Mouse (Mus musculus) hindbrain, embryonic 15.5 days (tissue): ENCODE measurements around the gene Sec13. TPM values are rescaled to one million over a fixed set of nuclear protein-coding genes. Genes with fewer than 3 reads are reported as not detected.

Experiments
- ATAC-seq: fragments of 200-750 bp; cut with Nextera tagmentation; 2 replicates; pipeline ENCODE4 v1.8.0; 2017; ENCODE audit warnings: low read depth, moderate number of reproducible peaks, moderate TSS enrichment; ENCODE audit not compliant: low FRiP score
- H3K27ac ChIP-seq: fragments of 300-500 bp; sonication (generic); replicated peaks from 2 replicates; pipeline ENCODE4 v1.5.1; 2015; ENCODE audit warnings: mild to moderate bottlenecking, inconsistent platforms
- H3K27me3 ChIP-seq: fragments of 300-500 bp; sonication (generic); 2 replicates; pipeline ENCODE4 v1.6.1; 2015; ENCODE audit warnings: control low read depth, inconsistent platforms
- H3K36me3 ChIP-seq: fragments of 300-500 bp; sonication (generic); 2 replicates; pipeline ENCODE4 v1.6.1; 2015; ENCODE audit warnings: control low read depth, inconsistent platforms
- H3K4me1 ChIP-seq: fragments of 300-500 bp; sonication (generic); replicated peaks from 2 replicates; pipeline ENCODE4 v1.6.1; 2015; ENCODE audit warnings: control low read depth, inconsistent platforms
- H3K4me2 ChIP-seq: fragments of 300-500 bp; sonication (generic); 2 replicates; pipeline ENCODE4 v1.6.1; 2015; ENCODE audit warnings: moderate library complexity, mild to moderate bottlenecking, inconsistent platforms
- H3K4me3 ChIP-seq: fragments of 300-500 bp; sonication (generic); 2 replicates; pipeline ENCODE4 v1.5.1; 2015; ENCODE audit warnings: mild to moderate bottlenecking, inconsistent platforms
- H3K9ac ChIP-seq: fragments of 300-500 bp; sonication (generic); 2 replicates; pipeline ENCODE4 v1.6.1; 2015; ENCODE audit warnings: inconsistent platforms
- H3K9me3 ChIP-seq: fragments of 300-500 bp; sonication (generic); 2 replicates; pipeline ENCODE4 v1.6.1; 2016; ENCODE audit warnings: control low read depth, inconsistent platforms
- WGBS: fragments of 180-500 bp; shearing (Covaris S2); methylation state at CpG from one replicate; pipeline ENCODE4 v1.1.7; 2015; 5-methylcytosine and 5-hydroxymethylcytosine counted together
- polyA plus RNA-seq: library from polyadenylated mRNA; unstranded; fragments of >200 nt; fragmentation: Nextera tagmentation; extraction: Ambion mirVana; gene quantifications from 2 replicates; pipeline ENCODE4 v1.2.1, GENCODE M21; 2015

Sec13 gene
- polyA plus RNA-seq, 1 experiment from 2014 or later: 200 TPM

DNA sequence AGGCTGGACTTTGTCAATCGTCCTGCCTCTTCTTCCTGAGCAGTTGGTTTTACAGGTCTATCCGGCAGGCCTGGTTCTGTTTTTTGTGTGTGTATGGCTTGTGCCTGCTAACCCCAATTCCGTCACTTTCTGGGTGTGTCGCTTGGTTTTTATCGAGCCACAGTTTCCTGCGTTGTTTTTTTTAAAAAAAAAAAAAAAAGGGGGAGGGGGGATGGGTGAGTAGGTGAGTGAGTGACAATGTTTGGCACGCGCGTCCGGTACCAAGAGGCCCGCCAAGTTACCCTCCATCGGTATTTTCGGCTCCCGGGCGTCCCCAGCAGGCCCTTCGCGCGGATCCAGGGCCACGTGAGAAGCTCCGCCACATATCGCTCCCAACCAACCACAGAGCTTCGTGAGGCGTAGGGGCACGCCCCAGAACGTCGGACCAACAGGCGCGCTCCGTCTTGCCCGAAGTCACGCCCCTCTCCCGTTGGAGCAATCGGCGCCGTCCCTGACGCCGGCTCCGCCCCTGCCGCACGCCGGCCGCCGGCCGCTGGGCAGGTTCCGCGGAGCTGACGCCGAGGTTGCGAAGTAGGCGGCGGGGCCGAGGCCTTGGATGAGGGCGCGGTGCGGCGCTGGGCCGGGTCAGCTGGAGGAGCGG, 43.8 kb downstream of the Sec13 start, which contains the start of gene Tatdn2:
Gene Tatdn2, plus strand, starts transcription at position 469 of the 640 bp plus-strand sequence.
- Histone ChIP-seq H3K9ac (peak within 1 kb of the TSS; percentile 80), H3K4me2 (peak within 1 kb of the TSS; percentile 100), H3K36me3 (peaks cover 12% of the 10 kb centered on the region), H3K27ac (peak within 1 kb of the TSS; percentile 90), H3K4me3 (peak within 1 kb of the TSS; percentile 85), H3K27me3 (no peaks in the 10 kb centered on the region), H3K9me3 (no peaks in the 10 kb centered on the region), H3K4me1 (peaks cover 37% of the 10 kb centered on the region)
- WGBS: 1% methylated on average over 56 of the region's 58 CpGs
- ATAC-seq: peak; percentile 99

DNA sequence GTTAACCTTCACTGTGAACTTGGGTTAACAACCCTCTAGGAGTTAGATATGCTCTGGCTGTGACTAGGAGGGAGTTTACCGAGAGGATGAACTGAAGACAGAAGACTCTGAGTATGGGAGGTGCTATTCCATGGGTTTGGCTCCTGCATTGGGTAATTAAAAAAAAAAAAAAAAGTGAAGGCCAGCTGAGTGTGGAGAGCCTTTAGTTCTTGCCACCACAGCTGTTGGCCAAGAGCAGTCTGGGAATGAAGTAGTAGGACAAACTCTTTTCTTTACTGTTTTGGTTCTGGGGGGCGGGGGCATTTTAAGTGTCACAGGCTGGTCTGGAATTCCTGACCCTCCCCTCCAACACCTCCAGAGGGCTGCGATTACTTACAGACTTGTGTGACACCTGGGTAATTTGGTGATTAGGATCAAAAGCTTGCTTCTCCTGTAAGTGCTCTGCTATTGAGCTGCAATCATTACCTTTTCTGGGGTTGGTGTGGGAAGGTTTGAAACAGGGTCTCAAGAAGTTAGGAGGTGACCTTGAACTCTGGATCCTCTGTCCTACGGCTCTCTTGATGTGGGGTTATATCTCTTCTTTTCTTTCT, 44.7 kb downstream of the Sec13 start:
- Histone ChIP-seq H3K9ac (peak overlapping the region; percentile 49; the same call in 1 of the 2 replicates), H3K36me3 (0 out of 2 replicates have a peak, but pooled peaks cover 4% of the 10 kb centered on the region), H3K4me3 (peak overlapping the region; percentile 85), H3K9me3 (no peaks in the 10 kb centered on the region), H3K27ac (peak overlapping the region; percentile 90), H3K4me2 (peak overlapping the region; percentile 100), H3K27me3 (no peaks in the 10 kb centered on the region), H3K4me1 (peaks cover 38% of the 10 kb centered on the region)
- WGBS: 86% methylated on average over 4 of the region's 4 CpGs
- no peak for ATAC-seq

DNA sequence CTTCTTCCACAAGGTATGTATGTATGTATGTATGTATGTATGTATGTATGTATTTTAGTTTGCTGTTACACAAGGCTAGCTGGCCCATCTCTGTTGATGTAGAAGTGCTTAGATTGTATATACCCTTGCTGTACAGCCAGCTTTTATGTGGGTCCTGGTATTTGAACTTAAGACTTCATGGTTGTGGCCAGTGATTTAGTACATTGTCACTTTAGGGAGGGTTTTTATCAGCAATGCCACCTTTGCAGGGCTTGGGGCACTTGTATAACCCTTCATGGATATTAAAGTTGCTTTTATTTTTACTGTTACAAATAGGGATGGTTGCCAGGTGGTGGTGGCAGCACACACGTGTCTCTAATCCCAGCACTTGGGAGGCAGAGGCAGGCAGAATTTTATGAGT, 45.3 kb downstream of the Sec13 start:
- WGBS: 87% methylated on average over 1 of the region's 1 CpGs
- no peak for ATAC-seq
- H3K36me3 ChIP-seq: 0 out of 2 replicates have a peak, but pooled peaks cover 4% of the 10 kb centered on the region
- H3K27me3 ChIP-seq: no peaks in the 10 kb centered on the region
- H3K4me1 ChIP-seq: peaks cover 40% of the 10 kb centered on the region
- no peak overlapping the region for H3K9ac ChIP-seq
- no peaks in the 10 kb centered on the region for H3K9me3 ChIP-seq
- no peak overlapping the region for H3K4me3 ChIP-seq
- H3K4me2 ChIP-seq: no peak overlapping the region
- H3K27ac ChIP-seq: no peak overlapping the region

DNA sequence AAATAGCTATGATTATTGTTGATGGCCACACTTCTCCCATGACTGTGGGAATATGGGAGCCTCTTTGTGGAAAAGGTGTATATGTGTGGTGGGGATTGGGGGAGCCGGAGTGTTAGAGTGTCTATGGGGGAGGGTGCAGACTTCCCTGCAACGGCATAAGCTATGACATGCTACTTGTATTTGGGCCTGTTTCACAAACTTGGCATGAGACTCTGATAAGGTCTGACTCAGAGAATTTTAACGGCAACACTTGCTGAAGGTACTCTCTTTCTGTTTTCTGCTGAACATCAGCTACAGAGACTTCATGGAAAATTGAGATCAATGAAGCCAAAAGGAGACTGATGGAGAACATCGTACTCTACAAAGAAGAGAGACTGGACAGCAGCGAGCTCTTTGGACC, 47.2 kb downstream of the Sec13 start:
- no peaks in the 10 kb centered on the region for H3K9me3 ChIP-seq
- peaks cover 22% of the 10 kb centered on the region for H3K4me1 ChIP-seq
- H3K36me3 ChIP-seq: no peaks in the 10 kb centered on the region
- no peak overlapping the region for H3K4me2 ChIP-seq
- 95% methylated on average over 5 of the region's 5 CpGs for WGBS
- H3K4me3 ChIP-seq: no peak overlapping the region
- ATAC-seq: no peak
- no peak overlapping the region for H3K27ac ChIP-seq
- no peak overlapping the region for H3K9ac ChIP-seq
- no peaks in the 10 kb centered on the region for H3K27me3 ChIP-seq

DNA sequence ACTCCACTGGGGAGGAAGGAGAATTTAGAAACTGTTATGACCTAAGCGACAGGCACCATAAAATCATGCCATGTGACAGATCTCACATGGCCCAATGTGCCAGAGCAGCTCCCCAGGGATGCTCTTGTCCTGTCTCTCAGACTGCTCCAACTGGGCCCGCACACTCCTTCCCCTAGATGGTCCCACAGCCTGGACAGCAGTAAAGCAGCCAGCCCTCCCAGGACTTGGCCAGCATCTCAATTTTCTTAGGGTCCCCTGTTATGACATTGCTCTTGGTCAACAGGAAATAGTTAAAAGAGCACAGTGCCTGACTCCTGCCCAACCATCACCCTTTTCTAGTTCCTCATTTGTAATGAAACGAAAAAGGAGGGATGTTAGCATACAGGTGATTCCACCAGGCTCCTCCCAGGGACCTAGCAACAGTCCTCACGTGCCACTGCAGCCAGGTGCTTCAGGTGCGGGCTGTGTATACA, 47.8 kb downstream of the Sec13 start:
- no peak overlapping the region for H3K9ac ChIP-seq
- H3K27me3 ChIP-seq: no peaks in the 10 kb centered on the region
- peaks cover 16% of the 10 kb centered on the region for H3K4me1 ChIP-seq
- H3K36me3 ChIP-seq: no peaks in the 10 kb centered on the region
- H3K9me3 ChIP-seq: no peaks in the 10 kb centered on the region
- H3K4me3 ChIP-seq: no peak overlapping the region
- no peak overlapping the region for H3K27ac ChIP-seq
- ATAC-seq: no peak
- H3K4me2 ChIP-seq: no peak overlapping the region
- WGBS: 87% methylated on average over 5 of the region's 5 CpGs

DNA sequence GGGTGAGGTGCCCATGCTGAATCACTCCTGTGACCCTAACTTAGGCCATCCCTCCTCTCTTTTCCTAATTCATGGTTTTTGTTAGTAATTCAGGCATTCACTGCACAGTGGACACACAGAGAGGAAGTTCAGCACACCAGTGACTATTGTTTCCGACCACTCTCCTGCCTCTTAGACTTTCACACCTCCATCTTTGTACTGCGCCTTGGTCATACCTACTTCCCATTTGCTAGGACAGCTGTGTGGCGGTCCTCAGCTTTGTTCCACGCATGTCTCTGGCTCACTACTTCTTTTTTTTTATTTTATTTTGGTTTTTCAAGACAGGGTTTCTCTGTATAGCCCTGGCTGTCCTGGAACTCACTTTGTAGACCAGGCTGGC, 49.5 kb downstream of the Sec13 start:
- Histone ChIP-seq H3K36me3 (no peaks in the 10 kb centered on the region), H3K4me3 (no peak overlapping the region), H3K4me2 (0 out of 2 replicates have a peak overlapping the region, but pooled peaks have one; percentile 12), H3K9ac (no peak overlapping the region), H3K27ac (0 out of 2 replicates have a peak overlapping the region, but pooled peaks have one; percentile 10), H3K4me1 (peaks cover 11% of the 10 kb centered on the region), H3K9me3 (no peaks in the 10 kb centered on the region), H3K27me3 (no peaks in the 10 kb centered on the region)
- ATAC-seq: no peak
- WGBS: 85% methylated on average over 4 of the region's 4 CpGs

DNA sequence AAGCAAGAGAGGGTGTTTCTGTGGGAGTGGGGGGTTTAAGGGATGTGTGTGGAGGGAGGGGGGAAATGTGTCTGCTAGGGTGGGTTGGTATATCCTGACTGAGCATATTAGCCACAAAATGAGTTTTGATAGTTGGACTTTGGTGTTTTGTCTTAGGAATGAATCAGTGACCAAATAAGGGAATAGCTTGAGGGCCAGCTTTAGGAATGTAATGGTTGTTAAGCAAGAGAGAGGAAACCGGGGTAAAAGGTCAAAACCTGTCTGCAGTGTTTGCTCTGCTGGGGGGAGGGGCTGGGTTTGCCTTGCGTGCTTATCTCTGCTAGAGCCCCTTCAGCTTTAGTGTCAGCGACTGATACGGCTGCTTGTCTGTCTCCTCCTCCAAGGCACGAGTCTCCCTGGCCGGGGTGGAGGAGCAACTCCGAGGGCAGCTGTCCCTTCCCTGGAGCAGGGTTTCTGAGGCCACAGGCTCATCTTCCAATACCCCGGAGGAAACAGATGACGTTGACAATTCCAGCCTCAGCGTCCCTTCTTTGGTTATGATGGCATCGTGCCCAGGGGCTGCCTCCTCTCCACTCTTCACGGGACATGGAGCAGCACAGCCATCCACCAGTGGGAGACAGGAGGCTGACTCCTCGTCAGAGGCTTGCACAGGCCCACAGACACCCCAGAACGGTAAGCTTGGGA, 50.0 kb downstream of the Sec13 start:
- Histone ChIP-seq H3K4me2 (peak overlapping the region; percentile 12; the same call in 1 of the 2 replicates), H3K9ac (no peak overlapping the region), H3K27me3 (no peaks in the 10 kb centered on the region), H3K27ac (peak overlapping the region; percentile 10; the same call in 1 of the 2 replicates), H3K4me1 (peaks cover 7% of the 10 kb centered on the region; the same call in 1 of the 2 replicates), H3K4me3 (no peak overlapping the region), H3K36me3 (no peaks in the 10 kb centered on the region), H3K9me3 (no peaks in the 10 kb centered on the region)
- 11% methylated on average over 14 of the region's 14 CpGs for WGBS
- ATAC-seq: no peak

DNA sequence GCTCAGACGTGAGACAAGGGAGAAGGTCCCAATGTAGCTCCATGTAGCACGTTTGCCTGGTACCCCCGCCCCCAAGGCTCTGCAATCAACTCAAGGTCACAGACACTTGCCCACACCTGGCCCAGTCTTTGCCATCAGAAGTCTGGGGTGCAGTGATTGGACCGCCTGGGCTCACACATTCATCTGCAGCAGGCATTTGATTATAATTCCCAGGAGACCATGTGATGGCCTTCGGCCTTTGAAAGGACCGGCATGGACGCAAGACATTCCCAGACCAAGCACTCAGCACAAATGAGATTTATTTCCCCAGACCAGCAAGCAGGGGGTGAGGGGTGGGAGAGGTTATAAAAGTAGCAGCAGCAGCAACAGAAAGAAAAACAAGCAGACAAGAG, 50.5 kb downstream of the Sec13 start:
- Histone ChIP-seq H3K4me2 (no peak overlapping the region), H3K4me1 (peaks cover 7% of the 10 kb centered on the region; the same call in 1 of the 2 replicates), H3K36me3 (no peaks in the 10 kb centered on the region), H3K9ac (no peak overlapping the region), H3K27me3 (no peaks in the 10 kb centered on the region), H3K27ac (no peak overlapping the region), H3K4me3 (no peak overlapping the region), H3K9me3 (no peaks in the 10 kb centered on the region)
- 28% methylated on average over 7 of the region's 7 CpGs for WGBS
- ATAC-seq: no peak

DNA sequence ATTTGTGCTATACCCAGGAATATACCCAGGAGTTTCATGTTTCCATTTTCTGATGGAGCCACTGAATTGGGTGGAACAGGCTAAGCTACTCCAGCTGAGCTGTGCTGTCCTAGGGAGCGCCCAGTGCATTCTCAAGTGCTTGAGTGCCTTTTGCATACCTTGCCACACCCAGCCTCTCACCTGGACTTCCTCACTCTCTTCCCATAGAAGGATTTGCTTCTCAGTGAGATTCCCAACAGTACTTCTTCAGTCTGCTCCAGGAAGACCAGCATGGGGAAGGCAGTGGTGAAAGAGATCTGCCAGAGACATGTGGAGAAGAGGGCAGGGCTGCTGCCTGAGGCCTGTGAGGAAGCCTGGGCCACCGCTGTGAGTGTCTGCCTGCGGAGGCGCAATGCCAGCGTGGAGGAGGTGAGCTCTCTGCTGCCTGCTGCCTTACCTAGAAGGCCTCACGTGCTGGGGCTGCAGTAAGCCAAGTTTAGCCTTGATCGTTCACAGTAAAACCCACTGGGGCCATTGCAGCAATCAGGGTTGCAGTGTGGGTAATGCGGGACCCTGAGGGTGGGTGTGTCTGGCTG, 53.9 kb downstream of the Sec13 start:
- peaks cover 7% of the 10 kb centered on the region; the same call in 1 of the 2 replicates for H3K4me1 ChIP-seq
- no peak overlapping the region for H3K9ac ChIP-seq
- H3K4me3 ChIP-seq: no peak overlapping the region
- H3K27ac ChIP-seq: no peak overlapping the region
- H3K9me3 ChIP-seq: no peaks in the 10 kb centered on the region
- ATAC-seq: no peak
- no peak overlapping the region for H3K4me2 ChIP-seq
- no peaks in the 10 kb centered on the region for H3K27me3 ChIP-seq
- H3K36me3 ChIP-seq: no peaks in the 10 kb centered on the region
- 49% methylated on average over 8 of the region's 8 CpGs for WGBS

DNA sequence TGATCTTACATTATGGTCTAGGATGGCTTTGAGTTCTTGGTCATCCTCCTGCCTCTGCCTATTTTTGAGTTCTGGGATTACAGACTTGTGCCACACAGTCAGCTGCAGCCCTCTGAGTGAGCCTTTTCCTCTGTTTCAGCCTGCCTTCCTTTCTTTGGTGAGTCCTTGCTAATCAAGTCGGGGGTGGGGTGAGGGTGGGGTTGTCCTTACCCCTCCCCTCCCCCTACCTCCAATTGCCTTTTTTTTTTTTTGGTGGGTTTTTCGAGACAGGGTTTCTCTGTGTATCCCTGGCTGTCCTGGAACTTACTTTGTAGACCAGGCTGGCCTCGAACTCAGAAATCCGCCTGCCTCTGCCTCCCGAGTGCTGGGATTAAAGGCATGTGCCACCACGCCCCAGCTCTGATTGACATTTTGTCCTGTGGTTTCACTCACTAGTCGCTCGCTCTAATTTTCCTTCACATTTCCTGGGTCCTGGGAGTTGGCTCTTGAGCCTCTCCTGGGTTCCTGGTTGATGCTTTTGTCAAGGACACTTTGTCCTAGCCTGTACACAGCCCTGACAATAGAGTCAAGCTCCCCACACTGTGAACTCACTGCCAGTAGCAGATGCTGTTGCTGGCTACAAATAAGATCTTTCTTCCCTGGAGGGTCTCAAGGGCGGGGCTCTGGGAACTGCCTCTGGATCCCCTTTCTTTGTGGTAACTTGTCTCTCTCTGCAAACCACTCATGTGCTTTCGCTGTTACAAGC, 57.3 kb downstream of the Sec13 start:
- Histone ChIP-seq H3K4me1 (no peaks in the 10 kb centered on the region), H3K9me3 (no peaks in the 10 kb centered on the region), H3K9ac (no peak overlapping the region), H3K27me3 (no peaks in the 10 kb centered on the region), H3K36me3 (no peaks in the 10 kb centered on the region), H3K27ac (no peak overlapping the region), H3K4me2 (no peak overlapping the region), H3K4me3 (no peak overlapping the region)
- 86% methylated on average over 10 of the region's 10 CpGs for WGBS
- ATAC-seq: no peak

DNA sequence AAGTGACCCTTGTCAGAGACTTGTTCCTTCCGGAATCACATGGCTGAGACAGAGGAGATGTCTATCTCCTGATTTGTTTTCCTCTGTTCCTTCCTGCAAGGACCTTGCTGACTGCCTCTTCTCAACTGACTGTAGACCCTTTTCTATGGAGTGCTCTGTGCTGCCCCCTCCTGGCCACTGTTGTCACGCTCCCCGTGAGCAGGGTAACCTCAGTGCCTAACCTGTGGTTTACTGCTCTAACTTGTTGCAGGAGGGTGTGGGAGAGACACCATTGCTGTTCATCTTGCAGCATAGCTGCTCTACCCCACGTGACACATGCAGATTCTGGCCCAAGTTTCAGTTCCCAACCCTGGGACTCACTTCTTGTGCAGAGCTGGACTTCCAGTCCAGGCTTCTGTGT, 59.3 kb downstream of the Sec13 start:
- Histone ChIP-seq H3K27ac (no peak overlapping the region), H3K9ac (no peak overlapping the region), H3K27me3 (no peaks in the 10 kb centered on the region), H3K4me1 (no peaks in the 10 kb centered on the region), H3K4me3 (no peak overlapping the region), H3K9me3 (no peaks in the 10 kb centered on the region), H3K4me2 (no peak overlapping the region), H3K36me3 (no peaks in the 10 kb centered on the region)
- peak; percentile 56; the same call in 1 of the 2 replicates for ATAC-seq
- WGBS: 23% methylated on average over 4 of the region's 4 CpGs
